Mouse (Mus musculus) CH12.LX (cell line): Measurements from ENCODE around the gene Cdkn2aip. TPM values are rescaled to one million over a fixed set of nuclear protein-coding genes. Genes with fewer than 3 reads are reported as not detected.

Experiments
- DNase-seq: peaks from one replicate; pipeline ENCODE4 v3.0.0-alpha.2; 2013; ENCODE audit errors: extremely low read depth
- H3K27ac ChIP-seq: 2 replicates; pipeline ENCODE4 v1.5.1; 2012; ENCODE audit warnings: low read depth, mild to moderate bottlenecking, control low read depth, moderate library complexity; ENCODE audit not compliant: insufficient read depth
- H3K27me3 ChIP-seq: replicated peaks from 2 replicates; pipeline ENCODE3; 2012; ENCODE audit warnings: inconsistent platforms
- H3K36me3 ChIP-seq, 2 experiments: replicated peaks in 1 of 2; 2 replicates each; pipeline versions ENCODE3 to v1.6.1; 2012; ENCODE audit warnings: inconsistent platforms in 1 of 2, low read length in 1 of 2, mild to moderate bottlenecking in 1 of 2, mixed read lengths in 1 of 2, moderate library complexity in 1 of 2; ENCODE audit not compliant: control insufficient read depth in 1 of 2, insufficient read depth in 1 of 2
- H3K4me1 ChIP-seq, 2 experiments: 2 replicates each; pipeline ENCODE4 v1.6.1; 2012; ENCODE audit warnings: inconsistent platforms in 1 of 2, moderate library complexity in 1 of 2; ENCODE audit not compliant: insufficient read depth in 2 of 2, control insufficient read depth in 1 of 2
- H3K4me2 ChIP-seq: 2 replicates; pipeline ENCODE4 v1.6.1; 2012; ENCODE audit warnings: low read depth, mild to moderate bottlenecking, control low read depth; ENCODE audit not compliant: poor library complexity, insufficient read depth, severe bottlenecking
- H3K4me3 ChIP-seq, 3 experiments: fragments of 150-350 bp in 1 of 3; sonication (generic) in 1 of 3; replicated peaks in 1 of 3; 2 replicates each; pipeline versions ENCODE3 to v1.5.1; 2011 to 2012; ENCODE audit warnings: low read depth in 2 of 3, low read length in 2 of 3, mild to moderate bottlenecking in 2 of 3, moderate library complexity in 2 of 3, control low read depth in 1 of 3, improper control_type of control experiment in 1 of 3, inconsistent platforms in 1 of 3, mixed read lengths in 1 of 3; ENCODE audit not compliant: poor library complexity in 1 of 3
- H3K79me2 ChIP-seq: replicated peaks from 2 replicates; pipeline ENCODE4 v1.6.1; 2012; ENCODE audit warnings: mild to moderate bottlenecking, moderate library complexity; ENCODE audit not compliant: control insufficient read depth, poor library complexity, insufficient read depth, severe bottlenecking; ENCODE audit errors: extremely low read depth
- H3K9ac ChIP-seq: 2 replicates; pipeline ENCODE4 v1.6.1; 2012; ENCODE audit warnings: low read depth, mild to moderate bottlenecking, control low read depth, moderate library complexity; ENCODE audit not compliant: insufficient read depth
- H3K9me3 ChIP-seq: replicated peaks from 2 replicates; pipeline ENCODE3; 2012; ENCODE audit warnings: low read length, inconsistent platforms, mixed read lengths
- BHLHE40 ChIP-seq: IDR thresholded peaks from 2 replicates; pipeline ENCODE4 v1.6.1; 2011; ENCODE audit warnings: mild to moderate bottlenecking, low read depth, low read length, improper control_type of control experiment
- CHD1 ChIP-seq: IDR thresholded peaks from 2 replicates; pipeline ENCODE4 v1.6.1; 2012; ENCODE audit warnings: low read depth, low read length, improper control_type of control experiment, inconsistent platforms
- CHD2 ChIP-seq: IDR thresholded peaks from 2 replicates; pipeline ENCODE4 v1.6.1; 2011; ENCODE audit warnings: low read length, improper control_type of control experiment
- CTCF ChIP-seq, 2 experiments: IDR thresholded peaks in 1 of 2; conservative IDR thresholded peaks in 1 of 2; 2 replicates each; pipeline ENCODE4 v1.5.1; 2011 to 2012; ENCODE audit warnings: low read depth in 2 of 2, low read length in 2 of 2, improper control_type of control experiment in 1 of 2, inconsistent platforms in 1 of 2, mild to moderate bottlenecking in 1 of 2, moderate library complexity in 1 of 2
- E2F4 ChIP-seq: IDR thresholded peaks from 2 replicates; pipeline ENCODE4 v1.6.1; 2011; ENCODE audit warnings: low read depth, low read length, improper control_type of control experiment; ENCODE audit not compliant: insufficient replicate concordance
- HCFC1 ChIP-seq: IDR thresholded peaks from 2 replicates; pipeline ENCODE4 v1.6.1; 2012; ENCODE audit warnings: low read depth, mild to moderate bottlenecking, inconsistent platforms, low read length, improper control_type of control experiment
- IRF4 ChIP-seq: IDR thresholded peaks from 2 replicates; pipeline ENCODE4 v1.6.1; 2014; ENCODE audit warnings: low read depth, mild to moderate bottlenecking, inconsistent platforms, low read length, improper control_type of control experiment
- JUN ChIP-seq: IDR thresholded peaks from 2 replicates; pipeline ENCODE4 v1.6.1; 2011; ENCODE audit warnings: low read depth, mild to moderate bottlenecking, low read length, improper control_type of control experiment, moderate library complexity; ENCODE audit not compliant: insufficient read depth
- JUND ChIP-seq: conservative IDR thresholded peaks from 2 replicates; pipeline ENCODE4 v1.6.1; 2011; ENCODE audit warnings: low read depth, low read length, improper control_type of control experiment
- KAT2A ChIP-seq: IDR thresholded peaks from 2 replicates; pipeline ENCODE4 v1.6.1; 2012; ENCODE audit warnings: low read length, improper control_type of control experiment, inconsistent platforms; ENCODE audit not compliant: insufficient replicate concordance
- MAFK ChIP-seq: IDR thresholded peaks from 2 replicates; pipeline ENCODE4 v1.6.1; 2011; ENCODE audit warnings: low read length, improper control_type of control experiment; ENCODE audit not compliant: insufficient replicate concordance
- MAZ ChIP-seq: IDR thresholded peaks from 2 replicates; pipeline ENCODE4 v1.6.1; 2012; ENCODE audit warnings: low read depth, mild to moderate bottlenecking, inconsistent platforms, low read length, improper control_type of control experiment, moderate library complexity
- MEF2A ChIP-seq: IDR thresholded peaks from 2 replicates; pipeline ENCODE4 v1.6.1; 2014; ENCODE audit warnings: low read depth, mild to moderate bottlenecking, inconsistent platforms, low read length, improper control_type of control experiment, borderline replicate concordance
- MXI1 ChIP-seq: IDR thresholded peaks from 2 replicates; pipeline ENCODE4 v1.6.1; 2011; ENCODE audit warnings: mild to moderate bottlenecking, low read depth, low read length, improper control_type of control experiment
- MYC ChIP-seq: IDR thresholded peaks from 2 replicates; pipeline ENCODE4 v1.6.1; 2011; ENCODE audit warnings: low read depth, mild to moderate bottlenecking, improper control_type of control experiment, low read length
- NRF1 ChIP-seq: IDR thresholded peaks from 2 replicates; pipeline ENCODE4 v1.6.1; 2014; ENCODE audit warnings: low read depth, mild to moderate bottlenecking, inconsistent platforms, low read length, improper control_type of control experiment, moderate library complexity
- PAX5 ChIP-seq: IDR thresholded peaks from 2 replicates; pipeline ENCODE4 v1.6.1; 2012; ENCODE audit warnings: low read length, inconsistent platforms, mixed read lengths
- POLR2A ChIP-seq: IDR thresholded peaks from 2 replicates; pipeline ENCODE4 v1.6.1; 2011; ENCODE audit warnings: low read depth, mild to moderate bottlenecking, improper control_type of control experiment, low read length
- POLR2AphosphoS2 ChIP-seq: IDR thresholded peaks from 2 replicates; pipeline ENCODE4 v1.6.1; 2011; ENCODE audit warnings: low read depth, low read length, improper control_type of control experiment
- RAD21 ChIP-seq: IDR thresholded peaks from 2 replicates; pipeline ENCODE4 v1.6.1; 2011; ENCODE audit warnings: low read depth, mild to moderate bottlenecking, low read length, improper control_type of control experiment, moderate library complexity
- SMC3 ChIP-seq: IDR thresholded peaks from 2 replicates; pipeline ENCODE4 v1.6.1; 2011; ENCODE audit warnings: low read depth, low read length, improper control_type of control experiment
- UBTF ChIP-seq: IDR thresholded peaks from 2 replicates; pipeline ENCODE4 v1.6.1; 2012; ENCODE audit warnings: low read depth, mild to moderate bottlenecking, inconsistent platforms, low read length, improper control_type of control experiment, moderate library complexity
- USF2 ChIP-seq: conservative IDR thresholded peaks from 2 replicates; pipeline ENCODE4 v1.6.1; 2011; ENCODE audit warnings: low read depth, low read length, improper control_type of control experiment
- ZC3H11A ChIP-seq: IDR thresholded peaks from 2 replicates; pipeline ENCODE4 v1.6.1; 2012; ENCODE audit warnings: low read depth, mild to moderate bottlenecking, inconsistent platforms, low read length, improper control_type of control experiment
- ZNF384 ChIP-seq: IDR thresholded peaks from 2 replicates; pipeline ENCODE4 v1.6.1; 2012; ENCODE audit warnings: low read depth, low read length, improper control_type of control experiment, inconsistent platforms
- dilution Hi-C: fragments of 300-500 bp; cut with MboI; formaldehyde crosslinking; loops from 2 replicates; pipeline ENCODE4 v1.14.3; 2020; ENCODE audit warnings: low sequenced_read_pairs; ENCODE audit not compliant: extremely low pct_unique_long_range_greater_than_20kb, extremely low pct_ligation_motif_present
- in situ Hi-C: fragments of 300-500 bp; cut with MboI; formaldehyde crosslinking; loops from 3 replicates; pipeline ENCODE4 v1.14.3; 2019; ENCODE audit warnings: low sequenced_read_pairs, low pct_ligation_motif_present, low pct_unique_long_range_greater_than_20kb, mixed read lengths
- polyA plus RNA-seq: library from polyadenylated mRNA; unstranded; fragments of >175 nt; gene quantifications from 2 replicates; pipeline ENCODE4 v1.2.1, GENCODE M21; 2012; ENCODE audit warnings: low read depth; ENCODE audit not compliant: insufficient read length
- total RNA-seq, 2 experiments: library from RNA; depleted of rRNA; stranded (reverse); fragments of 300-350 nt in 1 of 2; fragments of >200 nt in 1 of 2; gene quantifications; 2 replicates each; pipeline ENCODE4 v1.2.3; 2012 to 2014

The Cdkn2aip gene
- total and polyA plus RNA-seq, 3 experiments, result 7.1 to 15.5 (median 8.7) TPM

GRCm38 (mm10) chr8:47713761-47714745, at the start of gene Cdkn2aip (continued):
- no peak for TF ChIP-seq RAD21

GRCm38 (mm10) chr8:47763194-47763593, 49.5 kb upstream of the Cdkn2aip start:
- dilution Hi-C loops, result no loop called here
- Histone ChIP-seq H3K36me3 (no peaks in the 10 kb centered on the region), H3K27ac (no peak overlapping the region), H3K4me2 (no peak overlapping the region), H3K27me3 (no peaks in the 10 kb centered on the region), H3K9ac (no peak overlapping the region), H3K79me2 (no peaks in the 10 kb centered on the region), H3K9me3 (no peaks in the 10 kb centered on the region)
- TF ChIP-seq CHD1, result no peak
- TF ChIP-seq E2F4, result no peak
- no peak for TF ChIP-seq MAZ
- no peak for TF ChIP-seq NRF1
- TF ChIP-seq POLR2AphosphoS2, result no peak
- TF ChIP-seq UBTF, result no peak
- TF ChIP-seq HCFC1, result no peak
- no peak for TF ChIP-seq MEF2A
- TF ChIP-seq USF2, result no peak
- TF ChIP-seq KAT2A, result no peak
- TF ChIP-seq BHLHE40, result no peak
- TF ChIP-seq JUND, result no peak
- TF ChIP-seq ZNF384, result no peak
- TF ChIP-seq, all 38 proteins: peak for 0
- in situ Hi-C loops, result no loop called here
- Histone ChIP-seq H3K4me1 (0 out of 4 replicates have a peak, but pooled peaks cover 0 to 2% of the 10 kb centered on the region in 2 experiments), H3K4me3 (no peak overlapping the region)
- DNase-seq, result no peak

GRCm38 (mm10) chr8:47760685-47761084, 47.0 kb upstream of the Cdkn2aip start:
- in situ Hi-C loops (no loop called here), dilution Hi-C loops (no loop called here)
- no peaks in the 10 kb centered on the region for H3K9me3 ChIP-seq

More at GRCm38 (mm10) chr8:47760685-47761084, 47.0 kb upstream of the Cdkn2aip start:
- Histone ChIP-seq H3K4me2 (no peak overlapping the region), H3K4me3 (no peak overlapping the region), H3K27ac (no peak overlapping the region), H3K27me3 (no peaks in the 10 kb centered on the region), H3K36me3 (no peaks in the 10 kb centered on the region), H3K79me2 (no peaks in the 10 kb centered on the region), H3K9ac (no peak overlapping the region), H3K4me1 (no peaks in the 10 kb centered on the region)
- no peak for DNase-seq
- no peak for TF ChIP-seq CTCF (conservative IDR thresholded peaks at IDR 0.05 in 1 of 2, IDR thresholded peaks at IDR 0.05 in 1 of 2; ENCODE audit: low read depth in 2 of 2, low read length in 2 of 2)
- TF ChIP-seq NRF1, result no peak
- TF ChIP-seq POLR2AphosphoS2, result no peak
- TF ChIP-seq KAT2A, result no peak
- TF ChIP-seq MAFK, result no peak
- no peak for TF ChIP-seq SMC3
- no peak for TF ChIP-seq CHD2
- TF ChIP-seq POLR2A, result no peak
- TF ChIP-seq MXI1, result no peak
- TF ChIP-seq MYC, result no peak
- TF ChIP-seq PAX5, result no peak
- TF ChIP-seq UBTF, result no peak
- no peak for TF ChIP-seq ZC3H11A
- TF ChIP-seq JUN, result no peak
- TF ChIP-seq IRF4, result no peak
- TF ChIP-seq MEF2A, result no peak
- no peak for TF ChIP-seq ZNF384
- no peak for TF ChIP-seq MAZ
